In genomic region chr11:96003100-96003900, GRCm38 (mm10) we compare ENCODE assay signal across 10 mouse cellular contexts. TPM values are rescaled to one million over a fixed set of nuclear protein-coding genes. Genes with fewer than 3 reads are reported as not detected.
A peak's percentile ranks its signal among the peaks of the same experiment; 100 is the strongest.
DNase-seq lines count a peak whose midpoint lies in the region; ATAC-seq and TF ChIP-seq lines count a peak whose summit lies in the region.
"Had no signal": no experiment of that assay in that cellular context is flagged by ENCODE, and none has a peak within 500 bp of the region (broad histone marks: within the 10 kb centered on the region; RNA-seq: fewer than 3 reads in every experiment).

No protein-coding gene starts in this region.

- intact Hi-C loops in left cerebral cortex, postnatal 25 days (cut with DNase I) = loop anchor here (10.0 kb wide), 1 partner anchor 858 kb away; the partner anchor contains the start of gene Dlx4

- H3K4me2 ChIP-seq in kidney, postnatal 0 days (ENCODE audit: low read length) = peak overlapping the region; percentile 94
- H3K4me2 ChIP-seq in forebrain, embryonic 13.5 days = peak overlapping the region; percentile 83
- peak overlapping the region; percentile 96 for H3K4me2 ChIP-seq in limb, embryonic 15.5 days
- H3K4me2 ChIP-seq in stomach, embryonic 14.5 days (replicated peaks; ENCODE audit: low read depth, low read length) = peak overlapping the region; percentile 94

- ATAC-seq in kidney, postnatal 0 days (replicated peaks; ENCODE audit: low FRiP score, low read depth) = no peak
- ATAC-seq in forebrain, embryonic 13.5 days = 0 out of 2 replicates have a peak, but pooled peaks have one; percentile 14
- ATAC-seq in limb, embryonic 15.5 days (ENCODE audit: insufficient number of reproducible peaks, low FRiP score, low TSS enrichment, low read depth) = no peak
- no peak for ATAC-seq in stomach, embryonic 14.5 days (ENCODE audit: insufficient number of reproducible peaks, insufficient read depth, low FRiP score, low read depth)
- ATAC-seq: Patski had no signal

- no peak overlapping the region; the same call in 1 of the 2 replicates for H3K9ac ChIP-seq in kidney, postnatal 0 days (ENCODE audit: low read depth, low read length)
- H3K9ac ChIP-seq in forebrain, embryonic 13.5 days = peak overlapping the region; percentile 94
- 0 out of 2 replicates have a peak overlapping the region, but pooled peaks have one; percentile 14 for H3K9ac ChIP-seq in limb, embryonic 15.5 days
- peak overlapping the region; percentile 0; the same call in 1 of the 2 replicates for H3K9ac ChIP-seq in stomach, embryonic 14.5 days (replicated peaks; ENCODE audit: low read depth, low read length)

- H3K27me3 ChIP-seq in kidney, postnatal 0 days (ENCODE audit: insufficient read depth, low read length) = peaks cover 16% of the 10 kb centered on the region; the same call in 1 of the 2 replicates
- H3K27me3 ChIP-seq in forebrain, embryonic 13.5 days = no peaks in the 10 kb centered on the region
- H3K27me3 ChIP-seq in limb, embryonic 15.5 days = peaks cover 7% of the 10 kb centered on the region; the same call in 1 of the 2 replicates
- no peaks in the 10 kb centered on the region for H3K27me3 ChIP-seq in stomach, embryonic 14.5 days (ENCODE audit: control insufficient read depth, insufficient read depth, low read length)

- WGBS in kidney, postnatal 0 days = 8% methylated on average over 12 of the region's 12 CpGs
- under 1% methylated on average over 11 of the region's 12 CpGs for WGBS in forebrain, embryonic 13.5 days
- WGBS in limb, embryonic 15.5 days = 2% methylated on average over 12 of the region's 12 CpGs
- 1% methylated on average over 12 of the region's 12 CpGs for WGBS in stomach, embryonic 14.5 days

- peaks cover 29% of the 10 kb centered on the region for H3K4me1 ChIP-seq in kidney, postnatal 0 days (replicated peaks; ENCODE audit: insufficient read depth, low read length)
- peaks cover 37% of the 10 kb centered on the region for H3K4me1 ChIP-seq in forebrain, embryonic 13.5 days
- H3K4me1 ChIP-seq in limb, embryonic 15.5 days = peaks cover 44% of the 10 kb centered on the region
- H3K4me1 ChIP-seq in stomach, embryonic 14.5 days (ENCODE audit: control insufficient read depth, insufficient read depth, low read length) = peaks cover 30% of the 10 kb centered on the region

- H3K36me3 ChIP-seq in kidney, postnatal 0 days (ENCODE audit: insufficient read depth, low read length) = no peaks in the 10 kb centered on the region
- H3K36me3 ChIP-seq in forebrain, embryonic 13.5 days (ENCODE audit: poor library complexity, severe bottlenecking) = no peaks in the 10 kb centered on the region
- no peaks in the 10 kb centered on the region for H3K36me3 ChIP-seq in limb, embryonic 15.5 days
- no peaks in the 10 kb centered on the region; the same call in 1 of the 2 replicates for H3K36me3 ChIP-seq in stomach, embryonic 14.5 days (ENCODE audit: control insufficient read depth, insufficient read depth, low read length)

- no peak for TF ChIP-seq CTCF in kidney, postnatal 0 days (IDR thresholded peaks at IDR 0.05; ENCODE audit: low read depth)

- DNase-seq in kidney, postnatal 0 days (ENCODE audit: low spot score) = peak; percentile 41
- no peak for DNase-seq in kidney, postnatal 25 days
- no peak for DNase-seq in cerebellum, adult 8-10 months
- DNase-seq in left cerebral cortex, postnatal 25 days (ENCODE audit: low spot score in 2 of 2) = no peak
- DNase-seq in frontal cortex, adult 2 months (ENCODE audit: extremely low spot score in 1 of 2, low spot score in 1 of 2) = no peak

- H3K27ac ChIP-seq in kidney, postnatal 0 days = no peak overlapping the region
- H3K27ac ChIP-seq in forebrain, embryonic 13.5 days = peak overlapping the region; percentile 59
- peak overlapping the region; percentile 95; the same call in 1 of the 2 replicates for H3K27ac ChIP-seq in limb, embryonic 15.5 days
- no peak overlapping the region for H3K27ac ChIP-seq in stomach, embryonic 14.5 days (ENCODE audit: low read length)

- peak overlapping the region; percentile 88 for H3K4me3 ChIP-seq in kidney, postnatal 0 days (replicated peaks; ENCODE audit: low read depth, low read length)
- H3K4me3 ChIP-seq in forebrain, embryonic 13.5 days = peak overlapping the region; percentile 89
- H3K4me3 ChIP-seq in limb, embryonic 15.5 days = peak overlapping the region; percentile 76
- H3K4me3 ChIP-seq in stomach, embryonic 14.5 days (ENCODE audit: low read depth, low read length) = peak overlapping the region; percentile 62

- no peaks in the 10 kb centered on the region for H3K9me3 ChIP-seq in kidney, postnatal 0 days (replicated peaks; ENCODE audit: low read length)
- H3K9me3 ChIP-seq in forebrain, embryonic 13.5 days (replicated peaks) = no peaks in the 10 kb centered on the region
- H3K9me3 ChIP-seq in limb, embryonic 15.5 days = no peaks in the 10 kb centered on the region
- no peaks in the 10 kb centered on the region for H3K9me3 ChIP-seq in stomach, embryonic 14.5 days (ENCODE audit: control insufficient read depth, low read depth, low read length)

RNA-seq across cellular contexts. Expression of gene Igf2bp1, which starts 2.4 kb away (rescaled TPM):
- 14.9 and 20.5 TPM in 2 replicates for polyA plus RNA-seq in kidney, postnatal 0 days (2015; fragmentation: Nextera tagmentation; extraction: Ambion mirVana)
- 53.4 and 58.0 TPM in 2 replicates for polyA plus RNA-seq in forebrain, embryonic 13.5 days (2015; fragmentation: Nextera tagmentation; extraction: Ambion mirVana)
- 38.8 and 41.4 TPM in 2 replicates for polyA plus RNA-seq in limb, embryonic 15.5 days (2015; fragmentation: Nextera tagmentation; extraction: Ambion mirVana)
- 24.9 and 28.5 TPM in 2 replicates for polyA plus RNA-seq in stomach, embryonic 14.5 days (2014; fragmentation: Nextera tagmentation; extraction: Ambion mirVana)
- under 1 TPM; 0.18 to 0.34 TPM for total RNA-seq in left cerebral cortex, postnatal 25 days (2021)
- 0.18 and 0.71 TPM in 2 replicates for polyA plus RNA-seq in frontal cortex, adult 2 months (2012; rRNA removed)

RNA-seq across cellular contexts. Expression of gene Gip, which starts 21.0 kb away (rescaled TPM):
- not detected in 2 replicates for polyA plus RNA-seq in kidney, postnatal 0 days (2015; fragmentation: Nextera tagmentation; extraction: Ambion mirVana)
- polyA plus RNA-seq in forebrain, embryonic 13.5 days (2015; fragmentation: Nextera tagmentation; extraction: Ambion mirVana) = not detected in 2 replicates
- not detected in 2 replicates for polyA plus RNA-seq in limb, embryonic 15.5 days (2015; fragmentation: Nextera tagmentation; extraction: Ambion mirVana)
- 1.1 TPM in 1 of 2 replicates, not detected in the other for polyA plus RNA-seq in stomach, embryonic 14.5 days (2014; fragmentation: Nextera tagmentation; extraction: Ambion mirVana)
- not detected for total RNA-seq in left cerebral cortex, postnatal 25 days (2021)
- not detected in 2 replicates for polyA plus RNA-seq in frontal cortex, adult 2 months (2012; rRNA removed)
- total RNA-seq: layer of hippocampus, postnatal 14 days had no signal
- polyA plus RNA-seq: Patski had no signal

RNA-seq across cellular contexts. Expression of gene Snf8, which starts 31.4 kb away (rescaled TPM):
- 85.8 and 90.6 TPM in 2 replicates for polyA plus RNA-seq in kidney, postnatal 0 days (2015; fragmentation: Nextera tagmentation; extraction: Ambion mirVana)
- 129 and 132 TPM in 2 replicates for polyA plus RNA-seq in forebrain, embryonic 13.5 days (2015; fragmentation: Nextera tagmentation; extraction: Ambion mirVana)
- polyA plus RNA-seq in limb, embryonic 15.5 days (2015; fragmentation: Nextera tagmentation; extraction: Ambion mirVana) = 89.0 and 99.0 TPM in 2 replicates
- 34.6 and 35.5 TPM in 2 replicates for polyA plus RNA-seq in stomach, embryonic 14.5 days (2014; fragmentation: Nextera tagmentation; extraction: Ambion mirVana)
- total RNA-seq in left cerebral cortex, postnatal 25 days (2021) = 10 to 100 TPM; 95.0 to 97.4 TPM
- polyA plus RNA-seq in frontal cortex, adult 2 months (2012; rRNA removed) = 84.2 and 87.0 TPM in 2 replicates

Comparison
In these comparisons a context has a peak if more than half of its experiments do, and no peak if none do; other contexts are left out.
1. H3K27ac ChIP-seq: peak in forebrain, embryonic 13.5 days (single experiment) and limb, embryonic 15.5 days (single experiment); none in kidney, postnatal 0 days (single experiment) and stomach, embryonic 14.5 days (single experiment).
2. Peak in every context shown above with its lines, with median percentiles within 50 percentile points of each other: H3K4me2 ChIP-seq and H3K4me3 ChIP-seq.